Mouse (Mus musculus) central nervous system, embryonic 14 days (tissue): ENCODE results near the gene Tcf20. TPM values are rescaled to one million over a fixed set of nuclear protein-coding genes. Genes with fewer than 3 reads are reported as not detected.

Source experiments
- polyA plus RNA-seq: library from polyadenylated mRNA; depleted of rRNA; stranded (reverse); fragments of >200 nt; gene quantifications from 2 replicates; pipeline ENCODE4 v1.2.3, GENCODE M21; 2012; rRNA removed

Tcf20 gene
- polyA plus RNA-seq: 35.9 and 39.3 TPM in 2 replicates

GRCm38 (mm10) chr15:82987732-82988112, at the start of gene Tcf20:
TSS of gene Tcf20 (minus strand) at chr15:82987872.

GRCm38 (mm10) chr15:83032981-83033541, 45.4 kb upstream of the Tcf20 start, which contains the start of gene Nfam1:
TSS of gene Nfam1 (minus strand) at chr15:83033306.

GRCm38 (mm10) chr15:82794277-82794676, 193.4 kb downstream of the Tcf20 start, which contains the start of gene Cyp2d26:
TSS of gene Cyp2d26 (minus strand) at chr15:82794294.

GRCm38 (mm10) chr15:82763631-82764420, 223.8 kb downstream of the Tcf20 start, which contains the start of gene Cyp2d40:
TSS of gene Cyp2d40 (minus strand) at chr15:82764183.

Other genes starting within 250 kb of the Tcf20 start
- gene Cyp2d40, start 223.7 kb downstream of the Tcf20 start, polyA plus RNA-seq: 0.08 and 0.14 TPM in 2 replicates
- 0.19 and 0.34 TPM in 2 replicates for gene Cyp2d26, start 193.6 kb downstream of the Tcf20 start, polyA plus RNA-seq
- gene Nfam1, start 45.4 kb upstream of the Tcf20 start, polyA plus RNA-seq: 1.8 and 2.1 TPM in 2 replicates
- gene Serhl, start 101.6 kb upstream of the Tcf20 start, polyA plus RNA-seq: 13.8 and 19.8 TPM in 2 replicates
- 99.1 and 101 TPM in 2 replicates for gene Rrp7a, start 134.9 kb upstream of the Tcf20 start, polyA plus RNA-seq
- 88.3 and 95.7 TPM in 2 replicates for gene Poldip3, start 161.5 kb upstream of the Tcf20 start, polyA plus RNA-seq
- 57.1 and 72.5 TPM in 2 replicates for gene Cyb5r3, start 184.7 kb upstream of the Tcf20 start, polyA plus RNA-seq